Mouse (Mus musculus) right cerebral cortex, postnatal 25 days (tissue): ENCODE results near the gene Mical3.
A peak's percentile ranks its signal among the peaks of the same experiment; 100 is the strongest.

ENCODE experiments used
- DNase-seq: peaks from one replicate; pipeline ENCODE4 v3.0.0; 2022

The Mical3 gene

GRCm38 (mm10) chr6:121051411-121051810 is 79.4 kb downstream of the Mical3 start:
- DNase-seq: no peak

- no peak for DNase-seq
Measured at GRCm38 (mm10) chr6:121048696-121049095, 82.1 kb downstream of the Mical3 start.

- DNase-seq: no peak
Measured at GRCm38 (mm10) chr6:121045345-121046080, 85.3 kb downstream of the Mical3 start.

GRCm38 (mm10) chr6:121043434-121044189 is 87.2 kb downstream of the Mical3 start:
- no peak for DNase-seq

- DNase-seq: no peak
Measured at GRCm38 (mm10) chr6:121039719-121040118, 91.1 kb downstream of the Mical3 start.

GRCm38 (mm10) chr6:121039286-121039685 is 91.5 kb downstream of the Mical3 start:
- DNase-seq: peak; percentile 73

- no peak for DNase-seq
Measured at GRCm38 (mm10) chr6:121037086-121037485, 93.7 kb downstream of the Mical3 start.

- DNase-seq: no peak
Measured at GRCm38 (mm10) chr6:121035929-121036328, 94.9 kb downstream of the Mical3 start.

GRCm38 (mm10) chr6:121035268-121035667 is 95.5 kb downstream of the Mical3 start:
- DNase-seq: no peak

- DNase-seq: no peak
Measured at GRCm38 (mm10) chr6:121033250-121033649, 97.5 kb downstream of the Mical3 start.

- DNase-seq: no peak
Measured at GRCm38 (mm10) chr6:121031370-121031769, 99.4 kb downstream of the Mical3 start.

- DNase-seq: peak; percentile 65
Measured at GRCm38 (mm10) chr6:121029897-121030589, 100.8 kb downstream of the Mical3 start.

GRCm38 (mm10) chr6:121028514-121028913 is 102.3 kb downstream of the Mical3 start:
- no peak for DNase-seq

- DNase-seq: peak; percentile 61
Measured at GRCm38 (mm10) chr6:121027314-121027713, 103.5 kb downstream of the Mical3 start.

- no peak for DNase-seq
Measured at GRCm38 (mm10) chr6:121026866-121027265, 103.9 kb downstream of the Mical3 start.

- no peak for DNase-seq
Measured at GRCm38 (mm10) chr6:121026019-121026584, 104.7 kb downstream of the Mical3 start.

GRCm38 (mm10) chr6:121018147-121018546 is 112.7 kb downstream of the Mical3 start:
- DNase-seq: no peak

GRCm38 (mm10) chr6:121017436-121018031 is 113.3 kb downstream of the Mical3 start:
- DNase-seq: no peak

- no peak for DNase-seq
Measured at GRCm38 (mm10) chr6:121016097-121016496, 114.7 kb downstream of the Mical3 start.

GRCm38 (mm10) chr6:121014339-121014738 is 116.5 kb downstream of the Mical3 start:
- no peak for DNase-seq

GRCm38 (mm10) chr6:121013750-121014149 is 117.0 kb downstream of the Mical3 start:
- no peak for DNase-seq

GRCm38 (mm10) chr6:121011709-121012108 is 119.1 kb downstream of the Mical3 start:
- DNase-seq: no peak

- DNase-seq: no peak
Measured at GRCm38 (mm10) chr6:121009651-121010050, 121.1 kb downstream of the Mical3 start.
